Mouse (Mus musculus) small intestine, adult 2 months (tissue): ENCODE measurements at regions not wholly inside any gene's neighbourhood (a gene's known extent, or its start where the extent isn't known, plus 50 kb on each side); places are given as distances from the start of the nearest gene placed in this dataset.

Experiments
- H3K27ac ChIP-seq: fragments of 200-500 bp; 2 replicates; pipeline ENCODE4 v1.5.1; 2012; ENCODE audit warnings: low read depth, low read length, control low read depth, inconsistent platforms; ENCODE audit not compliant: insufficient read depth
- H3K27me3 ChIP-seq: fragments of 200-500 bp; 2 replicates; pipeline ENCODE4 v1.6.1; 2012; ENCODE audit warnings: mild to moderate bottlenecking, moderate library complexity, low read length, inconsistent platforms; ENCODE audit not compliant: control insufficient read depth, insufficient read depth
- H3K36me3 ChIP-seq: fragments of 200-500 bp; 2 replicates; pipeline ENCODE4 v1.6.1; 2012; ENCODE audit warnings: mild to moderate bottlenecking, low read length, control low read depth, inconsistent platforms; ENCODE audit not compliant: control insufficient read depth, insufficient read depth
- H3K4me1 ChIP-seq: fragments of 200-500 bp; 2 replicates; pipeline ENCODE4 v1.6.1; 2012; ENCODE audit warnings: low read length, inconsistent platforms, mixed read lengths; ENCODE audit not compliant: control insufficient read depth, insufficient read depth, insufficient read length
- H3K4me3 ChIP-seq: fragments of 200-500 bp; 2 replicates; pipeline ENCODE4 v1.5.1; 2012; ENCODE audit warnings: low read depth, mild to moderate bottlenecking, control low read depth, inconsistent platforms, low read length, moderate library complexity
- CTCF ChIP-seq: fragments of 200-500 bp; IDR thresholded peaks from 2 replicates; pipeline ENCODE4 v1.5.1; 2012; ENCODE audit warnings: low read depth, mild to moderate bottlenecking, control low read depth, inconsistent platforms, low read length, moderate library complexity, mixed read lengths; ENCODE audit not compliant: insufficient replicate concordance, insufficient read length; ENCODE audit errors: extremely low read depth
- POLR2A ChIP-seq: fragments of 200-500 bp; IDR thresholded peaks from 2 replicates; pipeline ENCODE4 v1.6.1; 2012; ENCODE audit warnings: low read depth, mild to moderate bottlenecking, control low read depth, inconsistent platforms, low read length, moderate library complexity
- WGBS: fragments of 180-500 bp; shearing (Covaris S2); methylation state at CpG from one replicate; pipeline ENCODE4 v1.1.7; 2018; 5-methylcytosine and 5-hydroxymethylcytosine counted together

DNA sequence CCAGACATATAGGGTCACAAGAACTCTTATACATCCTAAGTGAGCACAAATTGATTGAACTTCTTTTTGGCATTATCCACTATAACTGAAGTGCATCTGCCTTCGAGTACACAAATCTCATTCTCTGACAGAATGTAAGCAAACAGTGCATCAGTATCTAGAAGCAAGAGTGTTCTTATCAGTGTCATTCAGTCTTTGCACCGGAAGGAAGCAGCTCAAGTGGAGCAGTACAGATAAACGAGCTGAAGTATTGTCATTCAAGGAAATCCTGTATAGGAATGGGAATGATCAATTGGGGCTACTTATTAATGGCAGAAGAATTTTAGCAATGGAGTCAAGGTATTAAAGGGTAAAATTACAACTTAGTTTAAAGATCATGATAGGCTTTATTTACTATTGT is 74.3 kb upstream of the Pdc start:
- WGBS = 13% methylated on average over 3 of the region's 3 CpGs
- no peak overlapping the region for H3K4me3 ChIP-seq
- no peak for TF ChIP-seq CTCF
- TF ChIP-seq POLR2A = no peak
- H3K27me3 ChIP-seq = no peaks in the 10 kb centered on the region
- no peak overlapping the region for H3K27ac ChIP-seq
- no peaks in the 10 kb centered on the region for H3K36me3 ChIP-seq
- no peaks in the 10 kb centered on the region for H3K4me1 ChIP-seq

DNA sequence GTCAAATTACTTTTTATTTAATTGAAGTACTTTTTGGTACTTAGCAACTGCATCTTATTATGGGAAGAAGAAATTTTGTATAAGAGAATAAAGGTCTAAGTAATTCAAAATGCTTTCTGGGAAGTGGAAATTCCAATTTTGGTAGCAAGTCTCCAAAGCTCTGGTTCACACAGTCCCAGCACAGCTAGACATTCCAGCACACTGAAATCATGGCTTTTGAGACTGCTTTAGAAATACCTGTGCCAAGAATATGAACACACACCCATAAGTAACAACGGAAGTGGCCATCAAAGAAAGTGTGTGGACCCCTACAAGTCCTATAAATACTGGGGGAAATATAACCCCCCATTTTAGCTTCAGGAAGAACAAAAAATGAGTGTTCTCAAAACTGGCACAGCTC is 67.8 kb upstream of the Pdc start:
- no peak overlapping the region for H3K27ac ChIP-seq
- H3K27me3 ChIP-seq = no peaks in the 10 kb centered on the region
- no peak overlapping the region for H3K4me3 ChIP-seq
- WGBS = 86% methylated on average over 1 of the region's 1 CpGs
- no peaks in the 10 kb centered on the region for H3K4me1 ChIP-seq
- TF ChIP-seq CTCF (no peak), POLR2A (no peak)
- no peaks in the 10 kb centered on the region for H3K36me3 ChIP-seq

DNA sequence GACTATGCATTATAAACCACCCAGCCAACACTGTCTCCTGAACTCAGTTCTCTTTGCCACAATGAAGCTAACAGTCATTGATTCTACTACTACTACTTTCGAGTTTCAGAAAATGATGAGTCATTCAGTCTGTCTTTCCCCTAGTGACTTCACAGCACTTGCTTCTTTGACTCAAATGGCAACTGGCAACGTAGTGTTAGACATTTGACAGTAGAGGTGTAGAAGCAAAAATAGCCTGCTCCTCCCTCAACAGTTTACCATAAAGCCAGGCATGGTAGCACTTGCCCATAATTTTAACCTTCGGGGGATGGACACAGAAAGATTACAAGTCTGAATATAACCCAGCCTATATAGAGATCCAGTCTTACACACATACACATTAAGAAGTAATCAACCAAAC is 67.3 kb upstream of the Pdc start:
- WGBS = 70% methylated on average over 3 of the region's 3 CpGs
- no peak overlapping the region for H3K27ac ChIP-seq
- TF ChIP-seq POLR2A = no peak
- TF ChIP-seq CTCF = no peak
- H3K4me3 ChIP-seq = no peak overlapping the region
- no peaks in the 10 kb centered on the region for H3K4me1 ChIP-seq
- H3K27me3 ChIP-seq = no peaks in the 10 kb centered on the region
- no peaks in the 10 kb centered on the region for H3K36me3 ChIP-seq

DNA sequence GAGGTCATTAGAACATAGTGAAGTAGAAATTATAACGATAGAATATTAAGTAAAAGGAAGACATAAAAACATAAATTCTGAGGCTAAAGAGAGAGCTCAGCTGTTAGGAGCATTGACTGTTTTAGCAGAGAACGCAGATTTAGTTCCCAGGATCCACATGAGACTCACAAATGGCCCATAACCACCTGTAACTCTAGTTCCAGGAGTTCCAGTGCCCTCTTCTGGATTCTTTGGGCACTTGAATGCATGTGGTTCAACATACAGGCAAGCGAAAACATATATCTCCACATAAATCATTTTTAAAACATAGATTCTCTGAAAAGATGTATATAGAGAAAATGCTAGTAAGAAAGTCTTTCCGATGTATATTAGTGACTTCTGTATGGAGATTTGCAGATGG is 61.6 kb upstream of the Pdc start:
- Histone ChIP-seq H3K4me3 (no peak overlapping the region), H3K27ac (no peak overlapping the region), H3K4me1 (no peaks in the 10 kb centered on the region), H3K27me3 (no peaks in the 10 kb centered on the region), H3K36me3 (no peaks in the 10 kb centered on the region)
- TF ChIP-seq POLR2A (no peak), CTCF (no peak)
- WGBS = 59% methylated on average over 4 of the region's 4 CpGs

DNA sequence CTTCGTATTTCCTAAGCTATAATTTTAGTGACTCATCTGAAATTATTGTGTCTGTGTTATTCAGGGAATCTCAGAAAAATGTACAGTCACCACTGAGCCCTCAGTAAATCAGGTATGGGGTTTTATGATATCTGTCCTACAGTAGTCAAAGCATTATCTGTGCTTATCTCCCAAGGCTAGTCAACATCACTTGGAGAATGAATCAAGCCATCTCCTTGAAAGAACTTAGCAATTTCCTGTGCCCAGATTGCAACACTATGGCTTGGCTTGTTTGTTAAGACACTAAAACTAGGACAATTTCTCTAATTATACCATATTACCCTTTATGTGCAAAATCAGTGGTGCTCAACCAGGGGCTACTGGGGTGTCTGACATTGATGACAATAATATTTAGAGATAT is 58.9 kb upstream of the Pdc start:
- Histone ChIP-seq H3K4me3 (no peak overlapping the region), H3K36me3 (no peaks in the 10 kb centered on the region), H3K4me1 (no peaks in the 10 kb centered on the region), H3K27ac (no peak overlapping the region), H3K27me3 (no peaks in the 10 kb centered on the region)
- 72% methylated on average over 1 of the region's 1 CpGs for WGBS
- TF ChIP-seq CTCF (no peak), POLR2A (no peak)

DNA sequence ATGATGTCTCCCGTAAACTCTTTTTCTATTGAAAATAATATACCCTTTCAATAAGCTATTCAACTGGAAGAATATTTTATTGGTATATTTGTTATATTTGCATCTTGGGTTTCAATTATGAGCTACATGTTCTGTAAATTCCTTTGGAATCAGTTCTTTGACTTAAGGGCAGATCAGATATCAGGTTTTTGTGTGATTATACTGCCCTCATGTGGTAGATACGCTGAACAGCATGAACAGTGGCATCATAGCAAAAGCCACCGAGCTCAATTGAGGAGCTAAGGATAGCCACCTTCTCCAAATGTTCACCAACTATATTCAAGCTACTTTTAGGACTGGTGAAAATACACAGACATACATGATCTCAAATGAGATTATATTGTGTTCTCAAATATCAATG is 52.7 kb upstream of the Pdc start:
- no peak for TF ChIP-seq CTCF
- TF ChIP-seq POLR2A = no peak
- no peaks in the 10 kb centered on the region; the same call in 1 of the 2 replicates for H3K27me3 ChIP-seq
- no peaks in the 10 kb centered on the region for H3K4me1 ChIP-seq
- H3K27ac ChIP-seq = no peak overlapping the region
- no peaks in the 10 kb centered on the region for H3K36me3 ChIP-seq
- H3K4me3 ChIP-seq = no peak overlapping the region
- 40% methylated on average over 3 of the region's 3 CpGs for WGBS

DNA sequence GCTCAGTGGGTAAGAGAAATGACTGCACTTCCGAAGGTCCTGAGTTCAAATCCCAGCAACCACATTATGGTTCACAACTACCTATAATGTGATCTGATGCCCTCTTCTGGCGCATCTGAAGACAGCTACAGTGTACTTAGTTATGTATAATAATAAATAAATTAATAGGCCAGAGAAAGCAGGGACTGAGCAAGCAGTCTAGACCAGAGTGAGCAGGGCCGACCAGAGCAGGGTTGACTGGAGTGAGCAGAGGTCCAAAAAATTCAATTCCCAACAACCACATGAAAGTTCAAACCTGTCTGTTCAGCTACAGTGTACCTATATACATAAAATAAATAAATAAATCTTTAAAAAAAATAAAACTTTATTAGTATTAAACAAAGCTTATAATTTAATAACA is 52.2 kb upstream of the Pdc start:
- Histone ChIP-seq H3K4me3 (no peak overlapping the region), H3K36me3 (no peaks in the 10 kb centered on the region), H3K27ac (no peak overlapping the region), H3K4me1 (no peaks in the 10 kb centered on the region), H3K27me3 (no peaks in the 10 kb centered on the region; the same call in 1 of the 2 replicates)
- 78% methylated on average over 3 of the region's 3 CpGs for WGBS
- TF ChIP-seq CTCF (no peak), POLR2A (no peak)
